Mouse (Mus musculus) olfactory bulb, adult 2 months (tissue): ENCODE results near the gene Ryr2.

ENCODE experiments used
- CTCF ChIP-seq: fragments of 200-500 bp; IDR thresholded peaks from 2 replicates; pipeline ENCODE4 v1.5.1; 2012; ENCODE audit warnings: low read depth, mild to moderate bottlenecking, low read length, moderate library complexity; ENCODE audit not compliant: insufficient read depth
- POLR2A ChIP-seq: fragments of 200-500 bp; IDR thresholded peaks from 2 replicates; pipeline ENCODE4 v1.6.1; 2012; ENCODE audit warnings: mild to moderate bottlenecking, low read depth, low read length, moderate library complexity; ENCODE audit not compliant: insufficient read depth

DNA sequence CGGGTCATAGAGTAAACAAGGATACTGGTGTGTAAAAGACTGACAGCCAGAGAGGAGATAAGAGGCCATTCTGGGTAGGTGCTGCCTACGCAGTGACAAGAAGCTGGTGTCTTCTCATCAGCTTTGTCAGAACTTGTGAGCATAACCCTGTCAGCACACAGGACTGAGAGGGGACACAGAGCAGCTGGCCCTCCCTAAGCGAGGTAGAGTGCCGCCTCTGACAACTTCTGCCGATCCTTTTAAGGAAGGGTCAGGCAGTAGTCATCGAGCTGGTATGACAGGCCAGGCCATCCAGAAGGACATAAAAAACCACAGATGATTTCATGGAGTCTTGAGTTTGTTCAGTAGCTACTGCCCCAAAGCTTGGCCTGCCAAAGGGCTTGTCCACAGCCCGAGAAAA is 26.8 kb upstream of the Ryr2 start:
- no peak for TF ChIP-seq POLR2A
- TF ChIP-seq CTCF: no peak
